Mouse (Mus musculus) neural tube, embryonic 14.5 days (tissue): Measurements from ENCODE around the gene Clstn1. TPM values are rescaled to one million over a fixed set of nuclear protein-coding genes. Genes with fewer than 3 reads are reported as not detected.

Experiments
- ATAC-seq: fragments of 200-750 bp; cut with Nextera tagmentation; 2 replicates; pipeline ENCODE4 v1.8.0; 2017; ENCODE audit warnings: low read depth, mild to moderate bottlenecking, moderate TSS enrichment, moderate library complexity
- H3K27ac ChIP-seq: fragments of 300-500 bp; sonication (generic); 2 replicates; pipeline ENCODE4 v1.5.1; 2014; ENCODE audit warnings: low read depth, mild to moderate bottlenecking, control low read depth, low read length, moderate library complexity, mixed read lengths
- H3K27me3 ChIP-seq: fragments of 300-500 bp; sonication (generic); 2 replicates; pipeline ENCODE4 v1.6.1; 2014; ENCODE audit warnings: low read length; ENCODE audit not compliant: control insufficient read depth, insufficient read depth
- H3K36me3 ChIP-seq: fragments of 300-500 bp; sonication (generic); 2 replicates; pipeline ENCODE4 v1.6.1; 2014; ENCODE audit warnings: low read length, mixed read lengths; ENCODE audit not compliant: control insufficient read depth, insufficient read depth
- H3K4me1 ChIP-seq: fragments of 300-500 bp; sonication (generic); 2 replicates; pipeline ENCODE4 v1.6.1; 2014; ENCODE audit warnings: low read length; ENCODE audit not compliant: control insufficient read depth, insufficient read depth
- H3K4me2 ChIP-seq: fragments of 300-500 bp; sonication (generic); 2 replicates; pipeline ENCODE4 v1.6.1; 2014; ENCODE audit warnings: mild to moderate bottlenecking, low read depth, low read length, control low read depth
- H3K4me3 ChIP-seq: fragments of 300-500 bp; sonication (generic); 2 replicates; pipeline ENCODE4 v1.5.1; 2014; ENCODE audit warnings: low read depth, low read length, control low read depth, mixed read lengths
- H3K9ac ChIP-seq: fragments of 300-500 bp; sonication (generic); replicated peaks from 2 replicates; pipeline ENCODE4 v1.6.1; 2014; ENCODE audit warnings: low read depth, mild to moderate bottlenecking, control low read depth, low read length, mixed read lengths
- H3K9me3 ChIP-seq: fragments of 300-500 bp; sonication (generic); 2 replicates; pipeline ENCODE4 v1.6.1; 2016; ENCODE audit warnings: low read length; ENCODE audit not compliant: control insufficient read depth
- WGBS: fragments of 180-500 bp; shearing (Covaris S2); extraction: QIAGEN DNeasy Blood & Tissue Kit; methylation state at CpG from one replicate; pipeline ENCODE4 v1.1.7; 2014; 5-methylcytosine and 5-hydroxymethylcytosine counted together
- polyA plus RNA-seq: library from polyadenylated mRNA; unstranded; fragments of >200 nt; fragmentation: Nextera tagmentation; extraction: Ambion mirVana; gene quantifications from 2 replicates; pipeline ENCODE4 v1.2.1, GENCODE M21; 2014

Clstn1 gene
- polyA plus RNA-seq, 1 experiment from 2014 or later, result 107 TPM

- peaks cover under 1% of the 10 kb centered on the region; the same call in 1 of the 2 replicates for H3K4me1 ChIP-seq
- no peaks in the 10 kb centered on the region for H3K36me3 ChIP-seq
- no peaks in the 10 kb centered on the region for H3K27me3 ChIP-seq
- H3K9ac ChIP-seq, result no peak overlapping the region
- H3K4me3 ChIP-seq, result no peak overlapping the region
- no peak for ATAC-seq
- WGBS, result 67% methylated on average over 8 of the region's 8 CpGs
- H3K9me3 ChIP-seq, result no peaks in the 10 kb centered on the region
- no peak overlapping the region for H3K27ac ChIP-seq
- H3K4me2 ChIP-seq, result no peak overlapping the region
Observed at GRCm38 (mm10) chr4:149571651-149572149, 14.6 kb upstream of the Clstn1 start.

- Histone ChIP-seq H3K4me2 (no peak overlapping the region), H3K4me1 (peaks cover 8% of the 10 kb centered on the region), H3K9me3 (no peaks in the 10 kb centered on the region), H3K27ac (no peak overlapping the region), H3K4me3 (no peak overlapping the region), H3K9ac (no peak overlapping the region), H3K27me3 (no peaks in the 10 kb centered on the region), H3K36me3 (no peaks in the 10 kb centered on the region)
- ATAC-seq, result no peak
- WGBS, result 37% methylated on average over 6 of the region's 9 CpGs
Observed at GRCm38 (mm10) chr4:149572446-149572845, 13.8 kb upstream of the Clstn1 start.

- no peak for ATAC-seq
- H3K9ac ChIP-seq, result no peak overlapping the region
- WGBS, result 73% methylated on average over 8 of the region's 8 CpGs
- no peak overlapping the region for H3K4me2 ChIP-seq
- H3K36me3 ChIP-seq, result no peaks in the 10 kb centered on the region
- H3K27ac ChIP-seq, result no peak overlapping the region
- H3K4me1 ChIP-seq, result peaks cover 8% of the 10 kb centered on the region
- no peaks in the 10 kb centered on the region for H3K27me3 ChIP-seq
- no peaks in the 10 kb centered on the region for H3K9me3 ChIP-seq
- H3K4me3 ChIP-seq, result no peak overlapping the region
Observed at GRCm38 (mm10) chr4:149572851-149573250, 13.4 kb upstream of the Clstn1 start.

GRCm38 (mm10) chr4:149574391-149574821 lies 11.9 kb upstream of the Clstn1 start:
- no peak for ATAC-seq
- no peak overlapping the region for H3K4me3 ChIP-seq
- peaks cover 8% of the 10 kb centered on the region for H3K4me1 ChIP-seq
- no peak overlapping the region for H3K27ac ChIP-seq
- H3K4me2 ChIP-seq, result no peak overlapping the region
- H3K27me3 ChIP-seq, result no peaks in the 10 kb centered on the region
- H3K9me3 ChIP-seq, result no peaks in the 10 kb centered on the region
- H3K9ac ChIP-seq, result no peak overlapping the region
- 63% methylated on average over 14 of the region's 14 CpGs for WGBS
- H3K36me3 ChIP-seq, result no peaks in the 10 kb centered on the region

GRCm38 (mm10) chr4:149576061-149576460 lies 10.2 kb upstream of the Clstn1 start:
- 52% methylated on average over 9 of the region's 9 CpGs for WGBS
- Histone ChIP-seq H3K36me3 (no peaks in the 10 kb centered on the region), H3K27ac (peak overlapping the region; percentile 62; the same call in 1 of the 2 replicates), H3K9me3 (no peaks in the 10 kb centered on the region), H3K27me3 (no peaks in the 10 kb centered on the region), H3K4me2 (no peak overlapping the region), H3K9ac (no peak overlapping the region), H3K4me3 (no peak overlapping the region), H3K4me1 (peaks cover 8% of the 10 kb centered on the region)
- ATAC-seq, result no peak

GRCm38 (mm10) chr4:149576993-149577548 lies 9.2 kb upstream of the Clstn1 start:
- 9% methylated on average over 4 of the region's 4 CpGs for WGBS
- no peaks in the 10 kb centered on the region for H3K27me3 ChIP-seq
- H3K9ac ChIP-seq, result 0 out of 2 replicates have a peak overlapping the region, but pooled peaks have one; percentile 32
- no peak overlapping the region for H3K4me3 ChIP-seq
- H3K4me1 ChIP-seq, result peaks cover 8% of the 10 kb centered on the region
- 0 out of 2 replicates have a peak, but pooled peaks have one; percentile 7 for ATAC-seq
- H3K36me3 ChIP-seq, result no peaks in the 10 kb centered on the region
- peak overlapping the region; percentile 62 for H3K27ac ChIP-seq
- H3K9me3 ChIP-seq, result no peaks in the 10 kb centered on the region
- no peak overlapping the region for H3K4me2 ChIP-seq

GRCm38 (mm10) chr4:149578085-149578681 lies 8.1 kb upstream of the Clstn1 start:
- H3K27me3 ChIP-seq, result no peaks in the 10 kb centered on the region
- H3K9me3 ChIP-seq, result no peaks in the 10 kb centered on the region
- no peak overlapping the region for H3K4me3 ChIP-seq
- H3K4me1 ChIP-seq, result peaks cover 8% of the 10 kb centered on the region
- H3K9ac ChIP-seq, result no peak overlapping the region
- H3K27ac ChIP-seq, result no peak overlapping the region
- 52% methylated on average over 13 of the region's 13 CpGs for WGBS
- no peak for ATAC-seq
- H3K36me3 ChIP-seq, result no peaks in the 10 kb centered on the region
- H3K4me2 ChIP-seq, result no peak overlapping the region

GRCm38 (mm10) chr4:149578831-149579230 lies 7.4 kb upstream of the Clstn1 start:
- 30% methylated on average over 7 of the region's 7 CpGs for WGBS
- no peak overlapping the region for H3K27ac ChIP-seq

GRCm38 (mm10) chr4:149585236-149585635 lies 1.0 kb upstream of the Clstn1 start:
- H3K4me2 ChIP-seq, result peak overlapping the region; percentile 98; the same call in 1 of the 2 replicates
- ATAC-seq, result no peak

More at GRCm38 (mm10) chr4:149578831-149579230, 7.4 kb upstream of the Clstn1 start:
- H3K4me1 ChIP-seq, result peaks cover 8% of the 10 kb centered on the region
- no peaks in the 10 kb centered on the region for H3K9me3 ChIP-seq
- no peaks in the 10 kb centered on the region for H3K36me3 ChIP-seq
- no peak overlapping the region for H3K9ac ChIP-seq
- ATAC-seq, result no peak
- no peaks in the 10 kb centered on the region for H3K27me3 ChIP-seq
- H3K4me3 ChIP-seq, result no peak overlapping the region
- H3K4me2 ChIP-seq, result no peak overlapping the region

More at GRCm38 (mm10) chr4:149585236-149585635, 1.0 kb upstream of the Clstn1 start:
- Histone ChIP-seq H3K4me3 (no peak overlapping the region), H3K27me3 (no peaks in the 10 kb centered on the region), H3K36me3 (no peaks in the 10 kb centered on the region), H3K4me1 (peaks cover 14% of the 10 kb centered on the region; the same call in 1 of the 2 replicates), H3K9me3 (no peaks in the 10 kb centered on the region), H3K9ac (no peak overlapping the region), H3K27ac (no peak overlapping the region)
- 81% methylated on average over 8 of the region's 8 CpGs for WGBS
